15 mouse cellular contexts compared by ENCODE assay signal in the genomic region with DNA sequence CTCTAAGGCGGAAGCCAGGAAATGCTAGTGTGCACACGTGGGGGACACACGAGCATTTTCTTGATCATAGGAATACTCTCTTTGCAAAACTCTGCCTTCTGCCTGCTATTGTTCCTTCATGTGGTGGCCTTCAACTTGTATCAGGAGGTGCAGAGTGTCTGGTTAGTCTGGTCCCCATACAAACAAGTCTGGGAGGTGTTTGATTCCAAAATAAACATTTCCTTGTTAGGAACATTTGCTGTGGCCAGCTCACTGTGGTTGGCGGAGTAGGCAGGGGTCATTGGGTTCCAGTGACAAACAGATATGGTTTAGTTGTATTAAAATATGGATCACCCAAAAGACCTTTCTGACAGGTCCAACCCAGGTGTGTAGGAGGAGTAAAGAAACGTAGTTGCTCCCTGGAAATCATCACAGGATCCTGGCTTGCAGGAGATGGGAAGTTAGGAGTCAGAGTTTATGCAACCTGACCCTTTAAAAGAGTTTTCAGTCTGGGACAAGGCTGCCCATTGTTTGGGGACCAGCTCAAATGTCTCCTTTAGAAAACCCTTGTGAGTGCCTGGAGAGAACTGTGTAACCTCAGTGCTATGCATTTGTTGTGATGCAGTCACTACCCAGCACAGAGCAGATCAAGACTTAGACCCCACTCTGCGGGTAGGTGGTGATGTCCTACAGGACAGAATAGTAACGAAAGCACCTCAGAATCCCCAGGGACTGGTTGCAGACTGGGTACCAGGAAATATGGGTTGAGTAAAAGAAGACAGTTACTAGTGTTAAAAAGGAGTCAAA. TPM values are rescaled to one million over a fixed set of nuclear protein-coding genes. Genes with fewer than 3 reads are reported as not detected.
DNase-seq lines count a peak whose midpoint lies in the region; ATAC-seq lines count a peak whose summit lies in the region.
"Had no signal": no experiment of that assay in that cellular context is flagged by ENCODE, and none has a peak within 500 bp of the region (broad histone marks: within the 10 kb centered on the region; RNA-seq: fewer than 3 reads in every experiment).

No protein-coding gene starts in this region.

- no peak for DNase-seq in kidney, postnatal 25 days
- DNase-seq in adipocyte (ENCODE audit: low spot score) = peak; percentile 21
- DNase-seq in embryo, embryonic 10.5 days (ENCODE audit: low spot score) = peak; percentile 26
- DNase-seq in adrenal gland, adult (ENCODE audit: inconsistent age in 2 of 2, low spot score in 1 of 2) = no peak
- DNase-seq: adrenal gland, adult 8-10 months; gastrocnemius, adult 2 months; kidney, postnatal 36 days had no signal

- H3K4me3 ChIP-seq in kidney, embryonic 15.5 days (replicated peaks) = no peak overlapping the region
- H3K4me3 ChIP-seq in limb, embryonic 12.5 days (replicated peaks) = no peak overlapping the region
- H3K4me3 ChIP-seq: gastrocnemius, adult 2 months; left cerebral cortex, adult 2 months; midbrain, embryonic 13.5 days; neural tube, embryonic 12.5 days had no signal

- no peak overlapping the region for H3K4me2 ChIP-seq in kidney, embryonic 15.5 days
- no peak overlapping the region for H3K4me2 ChIP-seq in limb, embryonic 12.5 days
- H3K4me2 ChIP-seq: midbrain, embryonic 13.5 days; neural tube, embryonic 12.5 days had no signal

- no peaks in the 10 kb centered on the region for H3K9me3 ChIP-seq in kidney, embryonic 15.5 days (replicated peaks)
- H3K9me3 ChIP-seq in limb, embryonic 12.5 days = no peaks in the 10 kb centered on the region
- H3K9me3 ChIP-seq: midbrain, embryonic 13.5 days; neural tube, embryonic 12.5 days had no signal

- H3K4me1 ChIP-seq in kidney, embryonic 15.5 days = peaks cover 6% of the 10 kb centered on the region; the same call in 1 of the 2 replicates
- H3K4me1 ChIP-seq in limb, embryonic 12.5 days (replicated peaks) = peaks cover 13% of the 10 kb centered on the region; the same call in 1 of the 2 replicates
- H3K4me1 ChIP-seq: midbrain, embryonic 13.5 days; neural tube, embryonic 12.5 days had no signal

- no peak overlapping the region for H3K9ac ChIP-seq in kidney, embryonic 15.5 days
- H3K9ac ChIP-seq in limb, embryonic 12.5 days (replicated peaks) = no peak overlapping the region
- H3K9ac ChIP-seq: liver, embryonic 14.5 days; midbrain, embryonic 13.5 days; neural tube, embryonic 12.5 days had no signal

- H3K36me3 ChIP-seq in kidney, embryonic 15.5 days = peaks cover 31% of the 10 kb centered on the region
- H3K36me3 ChIP-seq in limb, embryonic 12.5 days = peaks cover 35% of the 10 kb centered on the region

- H3K27ac ChIP-seq in kidney, embryonic 15.5 days = peak overlapping the region; percentile 13; the same call in 1 of the 2 replicates
- H3K27ac ChIP-seq in limb, embryonic 12.5 days = peak overlapping the region; percentile 62
- H3K27ac ChIP-seq: gastrocnemius, adult 2 months; left cerebral cortex, adult 2 months; liver, embryonic 14.5 days; midbrain, embryonic 13.5 days; neural tube, embryonic 12.5 days had no signal

- WGBS in kidney, embryonic 15.5 days = 37% methylated on average over 7 of the region's 7 CpGs
- 70% methylated on average over 7 of the region's 7 CpGs for WGBS in limb, embryonic 12.5 days

- H3K27me3 ChIP-seq in kidney, embryonic 15.5 days = no peaks in the 10 kb centered on the region
- no peaks in the 10 kb centered on the region for H3K27me3 ChIP-seq in limb, embryonic 12.5 days
- H3K27me3 ChIP-seq: midbrain, embryonic 13.5 days; neural tube, embryonic 12.5 days had no signal

- ATAC-seq in kidney, embryonic 15.5 days (replicated peaks; ENCODE audit: low FRiP score) = peak; percentile 49; the same call in 1 of the 2 replicates
- ATAC-seq in limb, embryonic 12.5 days (ENCODE audit: insufficient number of reproducible peaks, insufficient read depth, low FRiP score, low TSS enrichment, low read depth) = no peak
- ATAC-seq in megakaryocyte-erythroid progenitor cell, adult 5-6 weeks (replicated peaks; ENCODE audit: low FRiP score, low TSS enrichment, poor library complexity, severe bottlenecking) = no peak
- ATAC-seq: hindbrain, embryonic 16.5 days; midbrain, embryonic 13.5 days had no signal

RNA-seq across cellular contexts. Expression of gene Abraxas2, which starts 28.2 kb away (rescaled TPM):
- 39.0 and 41.4 TPM in 2 replicates for polyA plus RNA-seq in kidney, embryonic 15.5 days (2015; fragmentation: Nextera tagmentation; extraction: Ambion mirVana)
- 40.4 and 40.8 TPM in 2 replicates for polyA plus RNA-seq in limb, embryonic 12.5 days (2016; fragmentation: Nextera tagmentation; extraction: Ambion mirVana)
- 26.6 and 38.7 TPM in 2 replicates for total RNA-seq in megakaryocyte-erythroid progenitor cell, adult 5-6 weeks (2014; fragmentation: Nextera tagmentation)
- total RNA-seq in megakaryocyte-erythroid progenitor cell, adult 5-6 weeks (2017) = 24.3 and 35.7 TPM in 2 replicates

RNA-seq across cellular contexts. Expression of gene Eef1akmt2, which starts 34.7 kb away (rescaled TPM):
- 67.9 and 70.8 TPM in 2 replicates for polyA plus RNA-seq in kidney, embryonic 15.5 days (2015; fragmentation: Nextera tagmentation; extraction: Ambion mirVana)
- 78.1 and 80.3 TPM in 2 replicates for polyA plus RNA-seq in limb, embryonic 12.5 days (2016; fragmentation: Nextera tagmentation; extraction: Ambion mirVana)
- total RNA-seq in megakaryocyte-erythroid progenitor cell, adult 5-6 weeks (2014; fragmentation: Nextera tagmentation) = 23.3 and 40.6 TPM in 2 replicates
- total RNA-seq in megakaryocyte-erythroid progenitor cell, adult 5-6 weeks (2017) = 31.8 and 80.4 TPM in 2 replicates

RNA-seq across cellular contexts. Expression of gene Zranb1, which starts 43.7 kb away (rescaled TPM):
- 12.7 and 12.9 TPM in 2 replicates for polyA plus RNA-seq in kidney, embryonic 15.5 days (2015; fragmentation: Nextera tagmentation; extraction: Ambion mirVana)
- polyA plus RNA-seq in limb, embryonic 12.5 days (2016; fragmentation: Nextera tagmentation; extraction: Ambion mirVana) = 17.2 and 18.2 TPM in 2 replicates
- total RNA-seq in megakaryocyte-erythroid progenitor cell, adult 5-6 weeks (2014; fragmentation: Nextera tagmentation) = 26.6 and 31.4 TPM in 2 replicates
- total RNA-seq in megakaryocyte-erythroid progenitor cell, adult 5-6 weeks (2017) = 53.5 and 54.7 TPM in 2 replicates

Comparison
In these comparisons a context has a peak if more than half of its experiments do, and no peak if none do; other contexts are left out.
1. DNase-seq: peak in adipocyte (single experiment) and embryo, embryonic 10.5 days (single experiment); none in kidney, postnatal 25 days (0 of 2) and adrenal gland, adult (0 of 2).